Mouse (Mus musculus) embryonic facial prominence, embryonic 14.5 days (tissue): Measurements from ENCODE around the gene Vmn1r9. TPM values are rescaled to one million over a fixed set of nuclear protein-coding genes. Genes with fewer than 3 reads are reported as not detected.
"Not testable (repeated sequence)": the region's sequence is repeated elsewhere in the genome, so short reads cannot be mapped to it uniquely, and the experiment has no call there.

Source experiments
- ATAC-seq: fragments of 200-750 bp; cut with Nextera tagmentation; 2 replicates; pipeline ENCODE4 v1.8.0; 2017; ENCODE audit warnings: low read depth, moderate number of reproducible peaks, moderate TSS enrichment
- DNase-seq: peaks from one replicate; pipeline ENCODE4 v3.0.0-alpha.2; 2015; ENCODE audit warnings: low spot score
- H3K27ac ChIP-seq: fragments of 300-500 bp; sonication (generic); replicated peaks from 2 replicates; pipeline ENCODE4 v1.5.1; 2014; ENCODE audit warnings: low read depth, mild to moderate bottlenecking, low read length, moderate library complexity
- H3K27me3 ChIP-seq: fragments of 300-500 bp; sonication (generic); replicated peaks from 2 replicates; pipeline ENCODE4 v1.6.1; 2014; ENCODE audit warnings: low read length; ENCODE audit not compliant: control insufficient read depth, insufficient read depth
- H3K36me3 ChIP-seq: fragments of 300-500 bp; sonication (generic); 2 replicates; pipeline ENCODE4 v1.6.1; 2014; ENCODE audit warnings: low read length, mixed read lengths; ENCODE audit not compliant: control insufficient read depth, insufficient read depth
- H3K4me1 ChIP-seq: fragments of 300-500 bp; sonication (generic); 2 replicates; pipeline ENCODE4 v1.6.1; 2014; ENCODE audit warnings: antibody characterized with exemption, low read length; ENCODE audit not compliant: control insufficient read depth, insufficient read depth
- H3K4me2 ChIP-seq: fragments of 300-500 bp; sonication (generic); 2 replicates; pipeline ENCODE4 v1.6.1; 2014; ENCODE audit warnings: low read depth, mild to moderate bottlenecking, low read length, moderate library complexity, mixed read lengths
- H3K4me3 ChIP-seq: fragments of 300-500 bp; sonication (generic); 2 replicates; pipeline ENCODE4 v1.5.1; 2014; ENCODE audit warnings: low read depth, mild to moderate bottlenecking, low read length
- H3K9ac ChIP-seq: fragments of 300-500 bp; sonication (generic); 2 replicates; pipeline ENCODE4 v1.6.1; 2014; ENCODE audit warnings: low read depth, mild to moderate bottlenecking, low read length, moderate library complexity, mixed read lengths
- H3K9me3 ChIP-seq: fragments of 300-500 bp; sonication (generic); 2 replicates; pipeline ENCODE4 v1.6.1; 2016; ENCODE audit warnings: low read length; ENCODE audit not compliant: control insufficient read depth
- WGBS: fragments of 180-500 bp; shearing (Covaris S2); extraction: QIAGEN DNeasy Blood & Tissue Kit; methylation state at CpG from one replicate; pipeline ENCODE4 v1.1.7; 2014; 5-methylcytosine and 5-hydroxymethylcytosine counted together
- polyA plus RNA-seq: library from polyadenylated mRNA; unstranded; fragments of >200 nt; fragmentation: Nextera tagmentation; extraction: Ambion mirVana; gene quantifications from 2 replicates; pipeline ENCODE4 v1.2.1, GENCODE M21; 2014

Vmn1r9 gene
- not detected in 2 replicates for polyA plus RNA-seq

DNA sequence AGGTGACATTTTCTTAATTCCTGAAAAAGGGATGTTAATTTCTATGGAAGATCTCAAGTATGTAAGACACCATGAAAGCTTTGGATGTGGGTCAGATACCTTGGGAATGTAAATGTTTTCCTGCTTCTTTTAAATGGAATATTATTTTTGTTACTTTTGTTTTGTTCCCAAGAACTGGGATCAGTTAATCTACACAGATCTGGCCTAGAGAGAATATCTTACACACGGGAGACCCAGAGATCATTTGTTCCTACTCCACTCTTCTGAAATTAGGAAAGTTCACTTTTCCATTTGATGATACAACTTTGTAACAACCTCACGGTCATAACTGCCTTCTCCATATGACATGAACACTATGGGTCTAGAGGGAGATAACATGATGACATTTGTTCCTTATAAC, at the start of gene Vmn1r9:
Gene Vmn1r9, plus strand, starts transcription at position 301 of the 400 bp plus-strand sequence.
- no peak for ATAC-seq
- Histone ChIP-seq H3K27me3 (no peaks in the 10 kb centered on the region), H3K27ac (no peak within 1 kb of the TSS), H3K4me2 (no peak within 1 kb of the TSS), H3K9me3 (no peaks in the 10 kb centered on the region), H3K4me3 (no peak within 1 kb of the TSS), H3K36me3 (no peaks in the 10 kb centered on the region), H3K4me1 (no peaks in the 10 kb centered on the region), H3K9ac (no peak within 1 kb of the TSS)
- WGBS, result 83% methylated on average over 2 of the region's 2 CpGs
- DNase-seq, result no peak

GRCm38 (mm10) chr6:57025224-57025623, 41.4 kb upstream of the Vmn1r9 start, which contains the start of gene Vmn1r7:
Gene Vmn1r7 (minus strand): TSS chr6:57025324.
- H3K4me1 ChIP-seq, DNase-seq, H3K9ac ChIP-seq, H3K36me3 ChIP-seq, H3K9me3 ChIP-seq, H3K4me3 ChIP-seq, H3K4me2 ChIP-seq, ATAC-seq, H3K27me3 ChIP-seq, H3K27ac ChIP-seq: not testable (repeated sequence)
- 84% methylated on average over 2 of the region's 2 CpGs for WGBS

GRCm38 (mm10) chr6:57031984-57032383, 34.6 kb upstream of the Vmn1r9 start, which contains the start of gene Vmn1r8:
Gene Vmn1r8 (plus strand): TSS chr6:57032284.
- Histone ChIP-seq H3K4me2 (no peak within 1 kb of the TSS), H3K27me3 (no peaks in the 10 kb centered on the region), H3K27ac (no peak within 1 kb of the TSS), H3K9ac (no peak within 1 kb of the TSS), H3K4me1 (no peaks in the 10 kb centered on the region), H3K36me3 (no peaks in the 10 kb centered on the region), H3K4me3 (no peak within 1 kb of the TSS), H3K9me3 (no peaks in the 10 kb centered on the region)
- DNase-seq (no peak), ATAC-seq (no peak)

DNA sequence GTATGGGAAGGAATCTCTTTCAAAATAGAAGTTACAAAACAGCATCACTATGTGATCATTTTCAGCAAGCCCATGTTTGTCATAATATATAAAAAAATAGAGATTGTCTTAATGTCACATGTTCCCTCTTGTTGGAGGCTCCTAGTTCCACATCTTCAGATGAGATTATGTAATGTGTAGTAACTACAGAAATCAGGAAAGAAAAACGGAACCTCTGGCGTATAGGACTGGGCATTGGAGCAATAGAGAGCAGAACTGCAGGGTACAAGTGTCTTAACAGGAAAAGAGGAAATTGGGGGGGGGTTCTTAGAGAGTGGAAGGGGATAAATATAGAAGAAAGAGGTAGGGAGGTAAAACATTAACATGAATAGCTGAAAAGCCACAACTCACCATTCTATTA, 31.9 kb upstream of the Vmn1r9 start:
- H3K9ac ChIP-seq, result no peak overlapping the region
- H3K27me3 ChIP-seq, result no peaks in the 10 kb centered on the region
- DNase-seq (no peak), ATAC-seq (no peak)
- 76% methylated on average over 2 of the region's 2 CpGs for WGBS
- H3K36me3 ChIP-seq, result no peaks in the 10 kb centered on the region
- no peak overlapping the region for H3K27ac ChIP-seq
- H3K4me3 ChIP-seq, result no peak overlapping the region
- no peaks in the 10 kb centered on the region for H3K4me1 ChIP-seq
- H3K9me3 ChIP-seq, result no peaks in the 10 kb centered on the region
- H3K4me2 ChIP-seq, result no peak overlapping the region

DNA sequence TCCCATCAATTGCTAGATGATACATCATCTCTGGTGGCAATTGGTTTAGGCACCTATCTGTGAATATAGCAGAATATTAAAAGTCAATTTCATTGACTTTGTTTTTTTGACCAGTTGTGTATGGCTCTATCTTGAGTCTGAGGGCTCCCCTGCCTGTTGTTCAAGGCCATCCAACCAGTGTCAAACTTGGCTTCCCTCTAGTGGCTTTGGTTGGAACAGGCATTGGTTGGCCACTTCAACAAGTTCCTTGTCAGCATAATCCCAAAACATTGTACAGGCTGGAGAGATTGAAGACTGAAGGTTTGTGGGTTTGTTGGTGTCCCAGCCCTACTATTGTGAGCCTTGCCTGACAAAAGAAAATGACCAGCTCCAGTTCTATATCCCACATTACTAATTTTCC, 2.9 kb upstream of the Vmn1r9 start:
- Histone ChIP-seq H3K27ac (no peak overlapping the region), H3K4me2 (no peak overlapping the region), H3K9me3 (no peaks in the 10 kb centered on the region), H3K36me3 (no peaks in the 10 kb centered on the region), H3K9ac (no peak overlapping the region), H3K4me1 (no peaks in the 10 kb centered on the region), H3K27me3 (no peaks in the 10 kb centered on the region), H3K4me3 (no peak overlapping the region)
- DNase-seq (no peak), ATAC-seq (no peak)

GRCm38 (mm10) chr6:57106358-57106757, 39.8 kb downstream of the Vmn1r9 start:
- H3K9ac ChIP-seq, result no peak overlapping the region
- H3K4me1 ChIP-seq, result no peaks in the 10 kb centered on the region
- no peak overlapping the region for H3K4me2 ChIP-seq
- no peak overlapping the region for H3K27ac ChIP-seq
- H3K27me3 ChIP-seq, result no peaks in the 10 kb centered on the region
- H3K4me3 ChIP-seq, result no peak overlapping the region
- H3K9me3 ChIP-seq, result no peaks in the 10 kb centered on the region
- no peak for DNase-seq
- ATAC-seq, result no peak
- 73% methylated on average over 1 of the region's 1 CpGs for WGBS
- H3K36me3 ChIP-seq, result no peaks in the 10 kb centered on the region

- H3K4me2 ChIP-seq, result no peak within 1 kb of the TSS
- DNase-seq (no peak), ATAC-seq (no peak)
- H3K27ac ChIP-seq, result no peak within 1 kb of the TSS
- no peak within 1 kb of the TSS for H3K4me3 ChIP-seq
- 72% methylated on average over 3 of the region's 3 CpGs for WGBS
- H3K4me1 ChIP-seq, result no peaks in the 10 kb centered on the region
- H3K36me3 ChIP-seq, result no peaks in the 10 kb centered on the region
- no peaks in the 10 kb centered on the region for H3K9me3 ChIP-seq
- no peaks in the 10 kb centered on the region for H3K27me3 ChIP-seq
- no peak within 1 kb of the TSS for H3K9ac ChIP-seq
Observed at GRCm38 (mm10) chr6:57109154-57109553, 42.6 kb downstream of the Vmn1r9 start, which contains the start of gene Vmn1r10. Gene Vmn1r10 (plus strand): TSS chr6:57109454.

Other genes starting within 250 kb of the Vmn1r9 start
- 240 and 246 TPM in 2 replicates for gene Fkbp9, start 234.7 kb upstream of the Vmn1r9 start, polyA plus RNA-seq
- gene Nt5c3, start 142.9 kb upstream of the Vmn1r9 start, polyA plus RNA-seq, result 63.1 and 65.5 TPM in 2 replicates
- gene Vmn1r4, start 142.8 kb upstream of the Vmn1r9 start, polyA plus RNA-seq, result 0.38 and 0.46 TPM in 2 replicates
- gene Vmn1r5, start 96.5 kb upstream of the Vmn1r9 start, polyA plus RNA-seq, result not detected in 2 replicates
- not detected in 2 replicates for gene Vmn1r6, start 69.5 kb upstream of the Vmn1r9 start, polyA plus RNA-seq
- not detected in 2 replicates for gene Vmn1r7, start 41.5 kb upstream of the Vmn1r9 start, polyA plus RNA-seq
- not detected in 2 replicates for gene Vmn1r8, start 34.5 kb upstream of the Vmn1r9 start, polyA plus RNA-seq
- gene Vmn1r10, start 42.7 kb downstream of the Vmn1r9 start, polyA plus RNA-seq, result not detected in 2 replicates
- not detected in 2 replicates for gene Vmn1r11, start 66.7 kb downstream of the Vmn1r9 start, polyA plus RNA-seq
- gene Vmn1r12, start 90.1 kb downstream of the Vmn1r9 start, polyA plus RNA-seq, result not detected in 2 replicates
- gene Vmn1r13, start 136.5 kb downstream of the Vmn1r9 start, polyA plus RNA-seq, result not detected in 2 replicates
- not detected in 2 replicates for gene Vmn1r14, start 164.9 kb downstream of the Vmn1r9 start, polyA plus RNA-seq
- gene Vmn1r15, start 191.2 kb downstream of the Vmn1r9 start, polyA plus RNA-seq, result not detected in 2 replicates